Mouse (Mus musculus) liver (tissue): ENCODE data around the gene Teddm1a.

ENCODE experiments used
- DNase-seq: peaks from one replicate; pipeline ENCODE4 v3.0.0-alpha.2; 2020; ENCODE audit warnings: mixed read lengths

Gene Teddm1a

GRCm38 (mm10) chr1:153905884-153906283, 14.3 kb downstream of the Teddm1a start:
- no peak for DNase-seq

GRCm38 (mm10) chr1:153908208-153908607, 16.7 kb downstream of the Teddm1a start:
- no peak for DNase-seq

- no peak for DNase-seq
These were observed 17.2 kb downstream of the Teddm1a start for GRCm38 (mm10) chr1:153908741-153909140.

- no peak for DNase-seq
These were observed 17.8 kb downstream of the Teddm1a start for GRCm38 (mm10) chr1:153909213-153909962.

- DNase-seq = no peak
These were observed 18.4 kb downstream of the Teddm1a start for GRCm38 (mm10) chr1:153909963-153910291.

- DNase-seq = no peak
These were observed 18.9 kb downstream of the Teddm1a start for GRCm38 (mm10) chr1:153910423-153910822.

- no peak for DNase-seq
These were observed 19.8 kb downstream of the Teddm1a start for GRCm38 (mm10) chr1:153911276-153911795.

GRCm38 (mm10) chr1:153913869-153914268, 22.3 kb downstream of the Teddm1a start:
- no peak for DNase-seq

GRCm38 (mm10) chr1:153918521-153919206, 27.1 kb downstream of the Teddm1a start:
- no peak for DNase-seq

- no peak for DNase-seq
These were observed 30.1 kb downstream of the Teddm1a start for GRCm38 (mm10) chr1:153921642-153922041.

- no peak for DNase-seq
These were observed 31.1 kb downstream of the Teddm1a start for GRCm38 (mm10) chr1:153922571-153923021.

GRCm38 (mm10) chr1:153924395-153925385, 33.1 kb downstream of the Teddm1a start:
- no peak for DNase-seq

GRCm38 (mm10) chr1:153930431-153930830, 38.9 kb downstream of the Teddm1a start:
- no peak for DNase-seq

- DNase-seq = no peak
These were observed 42.2 kb downstream of the Teddm1a start for GRCm38 (mm10) chr1:153933772-153934171.

- no peak for DNase-seq
These were observed 44.4 kb downstream of the Teddm1a start for GRCm38 (mm10) chr1:153935844-153936380.

- DNase-seq = peak; percentile 49
These were observed 45.5 kb downstream of the Teddm1a start for GRCm38 (mm10) chr1:153937025-153937424.

- DNase-seq = no peak
These were observed 49.4 kb downstream of the Teddm1a start for GRCm38 (mm10) chr1:153940986-153941385.
